Mouse (Mus musculus): Measurements from ENCODE around the gene Asb11. TPM values are rescaled to one million over a fixed set of nuclear protein-coding genes. Genes with fewer than 3 reads are reported as not detected.

Gene Asb11
- polyA plus RNA-seq, 1 experiment, result not detected

DNA sequence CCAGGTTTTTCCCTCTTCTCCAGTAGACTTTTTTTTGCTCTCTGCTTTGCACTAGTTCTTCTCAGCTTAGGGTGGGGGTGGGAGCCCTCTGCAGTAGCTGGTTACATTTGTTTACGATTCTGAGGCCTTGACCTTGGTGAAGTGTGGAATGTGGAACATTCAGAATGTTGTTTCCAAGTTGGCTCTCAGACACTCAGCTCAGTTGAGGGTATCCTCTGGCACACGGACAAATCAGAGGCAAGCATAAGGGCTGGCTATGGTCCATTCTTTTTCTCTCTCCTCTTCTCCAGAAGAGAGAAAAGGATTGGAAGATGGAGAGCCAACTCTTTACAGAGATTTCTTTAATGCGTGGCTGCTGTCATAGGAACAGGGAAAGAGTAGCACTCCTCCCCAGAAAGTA, 71.9 kb downstream of the Asb11 start:
- Histone ChIP-seq H3K27ac (ENCODE audit: control insufficient read depth, insufficient read depth, low read depth, low read length, poor library complexity) (no peak overlapping the region), H3K4me1 (ENCODE audit: control insufficient read depth, insufficient read depth, low read length) (no peaks in the 10 kb centered on the region), H3K4me3 (replicated peaks; ENCODE audit: control insufficient read depth, low read depth, low read length) (no peak overlapping the region)
- 64% methylated on average over 3 of the region's 3 CpGs for WGBS
- TF ChIP-seq POLR2A (IDR thresholded peaks at IDR 0.05; ENCODE audit: borderline replicate concordance, control insufficient read depth, low read depth, low read length) (no peak), CTCF (IDR thresholded peaks at IDR 0.05; ENCODE audit: control insufficient read depth, insufficient read depth, low read length) (no peak)

Other genes with a start within 250 kb of the Asb11 start
- gene Bmx, start 178.8 kb upstream of the Asb11 start, polyA plus RNA-seq (2011; ENCODE audit: insufficient read depth, insufficient read length, low replicate concordance, missing spikeins), result 8.0 and 19.2 TPM in 2 replicates
- gene Pir, start 167.6 kb upstream of the Asb11 start, polyA plus RNA-seq (2011; ENCODE audit: insufficient read depth, insufficient read length, low replicate concordance, missing spikeins), result 3.0 and 10.2 TPM in 2 replicates
- 0.47 and 3.9 TPM in 2 replicates for gene Vegfd, start 63.6 kb upstream of the Asb11 start, polyA plus RNA-seq (2011; ENCODE audit: insufficient read depth, insufficient read length, low replicate concordance, missing spikeins)
- gene Piga, start 17.2 kb upstream of the Asb11 start, polyA plus RNA-seq (2011; ENCODE audit: insufficient read depth, insufficient read length, low replicate concordance, missing spikeins), result 13.0 and 14.4 TPM in 2 replicates
- not detected in 2 replicates for gene Asb9, start 69.3 kb downstream of the Asb11 start, polyA plus RNA-seq (2011; ENCODE audit: insufficient read depth, insufficient read length, low replicate concordance, missing spikeins)

Data from bone marrow, adult 2 months (tissue).